Mouse (Mus musculus) G1E (cell line): ENCODE measurements around the gene Naa35.

Experiments
- CTCF ChIP-seq: IDR thresholded peaks from 2 replicates; pipeline ENCODE4 v1.5.1; 2012; ENCODE audit warnings: low read depth, low read length, inconsistent platforms, mixed read lengths
- GATA1 ChIP-seq: IDR thresholded peaks from 2 replicates; pipeline ENCODE4 v1.6.1; 2012; ENCODE audit warnings: borderline replicate concordance, low read length, inconsistent platforms, mixed read lengths
- POLR2AphosphoS5 ChIP-seq: IDR thresholded peaks from 2 replicates; pipeline ENCODE4 v1.6.1; 2012; ENCODE audit warnings: low read depth, low read length, inconsistent platforms; ENCODE audit not compliant: insufficient replicate concordance

DNA sequence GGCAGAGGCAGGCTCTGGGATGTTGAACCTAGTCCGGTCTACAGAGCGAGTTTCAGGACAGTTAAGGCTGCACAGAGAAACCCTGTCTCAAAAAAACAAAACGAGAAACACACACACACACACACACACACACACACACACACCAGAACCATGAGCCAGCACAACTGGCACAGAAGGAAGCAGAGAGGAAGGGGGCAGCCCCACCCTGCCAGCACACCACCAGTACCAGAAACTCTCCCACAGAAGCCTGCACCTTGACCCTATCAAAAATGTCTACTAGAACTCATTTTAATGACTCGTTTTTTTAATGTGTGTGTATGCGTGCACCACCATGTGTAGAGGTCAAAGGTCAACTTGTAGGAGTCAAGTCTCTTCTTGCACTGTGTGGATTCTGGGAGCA, 64.7 kb downstream of the Naa35 start:
- no peak for TF ChIP-seq CTCF
- TF ChIP-seq GATA1 = no peak
- TF ChIP-seq POLR2AphosphoS5 = no peak
